Mouse (Mus musculus) bone marrow, adult 2 months (tissue): ENCODE data around the gene Otop1. TPM values are rescaled to one million over a fixed set of nuclear protein-coding genes. Genes with fewer than 3 reads are reported as not detected.

Experiments
- H3K27ac ChIP-seq: fragments of 200-500 bp; 2 replicates; pipeline ENCODE4 v1.5.1; 2012; ENCODE audit warnings: low read depth, mild to moderate bottlenecking, control low read depth, inconsistent platforms, low read length; ENCODE audit not compliant: control insufficient read depth, poor library complexity, insufficient read depth
- H3K4me1 ChIP-seq: fragments of 200-500 bp; 2 replicates; pipeline ENCODE4 v1.6.1; 2011; ENCODE audit warnings: low read length; ENCODE audit not compliant: control insufficient read depth, insufficient read depth
- H3K4me3 ChIP-seq: fragments of 200-500 bp; replicated peaks from 2 replicates; pipeline ENCODE3; 2011; ENCODE audit warnings: mild to moderate bottlenecking, low read depth, low read length, control low read depth; ENCODE audit not compliant: control insufficient read depth
- CTCF ChIP-seq: fragments of 200-500 bp; IDR thresholded peaks from 2 replicates; pipeline ENCODE4 v1.5.1; 2011; ENCODE audit warnings: low read length, control low read depth; ENCODE audit not compliant: control insufficient read depth, insufficient read depth
- POLR2A ChIP-seq: fragments of 200-500 bp; IDR thresholded peaks from 2 replicates; pipeline ENCODE4 v1.6.1; 2011; ENCODE audit warnings: low read depth, mild to moderate bottlenecking, control low read depth, low read length, borderline replicate concordance; ENCODE audit not compliant: control insufficient read depth
- WGBS: fragments of 180-500 bp; shearing (Covaris S2); methylation state at CpG from one replicate; pipeline ENCODE4 v1.1.7; 2018; 5-methylcytosine and 5-hydroxymethylcytosine counted together
- polyA plus RNA-seq: library from polyadenylated mRNA; stranded (reverse); fragments of >200 nt; gene quantifications from 2 replicates; pipeline ENCODE4 v1.2.4, GENCODE M21; 2011; ENCODE audit warnings: low replicate concordance; ENCODE audit not compliant: missing spikeins, insufficient read depth, insufficient read length

Otop1 gene
- polyA plus RNA-seq, 1 experiment: not detected

GRCm38 (mm10) chr5:38277098-38277866 lies 1.5 kb downstream of the Otop1 start:
- H3K4me3 ChIP-seq: no peak overlapping the region

GRCm38 (mm10) chr5:38277936-38278600 lies 2.3 kb downstream of the Otop1 start:
- H3K4me3 ChIP-seq: no peak overlapping the region
- H3K27ac ChIP-seq: no peak overlapping the region
- WGBS: 25% methylated on average over 12 of the region's 12 CpGs

More at GRCm38 (mm10) chr5:38277098-38277866, 1.5 kb downstream of the Otop1 start:
- 5% methylated on average over 65 of the region's 65 CpGs for WGBS
- no peak for TF ChIP-seq CTCF
- TF ChIP-seq POLR2A: no peak
- Histone ChIP-seq H3K4me1 (no peaks in the 10 kb centered on the region; the same call in 1 of the 2 replicates), H3K27ac (no peak overlapping the region)

GRCm38 (mm10) chr5:38280075-38280474 lies 4.3 kb downstream of the Otop1 start:
- Histone ChIP-seq H3K4me1 (no peaks in the 10 kb centered on the region; the same call in 1 of the 2 replicates), H3K4me3 (no peak overlapping the region), H3K27ac (no peak overlapping the region)
- no peak for TF ChIP-seq POLR2A
- TF ChIP-seq CTCF: no peak
- WGBS: 4% methylated on average over 1 of the region's 1 CpGs

More at GRCm38 (mm10) chr5:38277936-38278600, 2.3 kb downstream of the Otop1 start:
- TF ChIP-seq POLR2A (no peak), CTCF (no peak)
- no peaks in the 10 kb centered on the region; the same call in 1 of the 2 replicates for H3K4me1 ChIP-seq

GRCm38 (mm10) chr5:38285724-38286123 lies 10.0 kb downstream of the Otop1 start:
- H3K4me3 ChIP-seq: no peak overlapping the region
- H3K27ac ChIP-seq: no peak overlapping the region
- WGBS: 72% methylated on average over 9 of the region's 9 CpGs
- TF ChIP-seq CTCF: no peak
- TF ChIP-seq POLR2A: no peak
- no peaks in the 10 kb centered on the region for H3K4me1 ChIP-seq

GRCm38 (mm10) chr5:38288476-38288875 lies 12.7 kb downstream of the Otop1 start:
- no peak overlapping the region for H3K27ac ChIP-seq
- 77% methylated on average over 3 of the region's 3 CpGs for WGBS
- H3K4me1 ChIP-seq: no peaks in the 10 kb centered on the region
- no peak overlapping the region for H3K4me3 ChIP-seq
- TF ChIP-seq POLR2A (no peak), CTCF (no peak)

GRCm38 (mm10) chr5:38301761-38302411 lies 26.1 kb downstream of the Otop1 start:
- no peak overlapping the region for H3K27ac ChIP-seq
- H3K4me3 ChIP-seq: no peak overlapping the region
- H3K4me1 ChIP-seq: no peaks in the 10 kb centered on the region
- TF ChIP-seq POLR2A (no peak), CTCF (no peak)
- 79% methylated on average over 12 of the region's 12 CpGs for WGBS

- H3K4me1 ChIP-seq: no peaks in the 10 kb centered on the region
- no peak overlapping the region for H3K27ac ChIP-seq
- 55% methylated on average over 12 of the region's 12 CpGs for WGBS
- H3K4me3 ChIP-seq: no peak overlapping the region
- TF ChIP-seq CTCF: no peak
- no peak for TF ChIP-seq POLR2A
These were observed 26.9 kb downstream of the Otop1 start for GRCm38 (mm10) chr5:38302651-38303050.

GRCm38 (mm10) chr5:38305241-38305640 lies 29.5 kb downstream of the Otop1 start:
- WGBS: 66% methylated on average over 2 of the region's 2 CpGs
- Histone ChIP-seq H3K4me3 (no peak overlapping the region), H3K4me1 (no peaks in the 10 kb centered on the region), H3K27ac (no peak overlapping the region)
- TF ChIP-seq CTCF (no peak), POLR2A (no peak)
